Mouse (Mus musculus) induced T-regulatory cell, adult 2 months (primary cell): Measurements from ENCODE around the gene Morn2.
"Not testable (repeated sequence)": the region's sequence is repeated elsewhere in the genome, so short reads cannot be mapped to it uniquely, and the experiment has no call there.

Experiments used
- DNase-seq: peaks from one replicate; pipeline ENCODE4 v3.0.0-alpha.2; 2012; ENCODE audit warnings: low read depth

The Morn2 gene

DNA sequence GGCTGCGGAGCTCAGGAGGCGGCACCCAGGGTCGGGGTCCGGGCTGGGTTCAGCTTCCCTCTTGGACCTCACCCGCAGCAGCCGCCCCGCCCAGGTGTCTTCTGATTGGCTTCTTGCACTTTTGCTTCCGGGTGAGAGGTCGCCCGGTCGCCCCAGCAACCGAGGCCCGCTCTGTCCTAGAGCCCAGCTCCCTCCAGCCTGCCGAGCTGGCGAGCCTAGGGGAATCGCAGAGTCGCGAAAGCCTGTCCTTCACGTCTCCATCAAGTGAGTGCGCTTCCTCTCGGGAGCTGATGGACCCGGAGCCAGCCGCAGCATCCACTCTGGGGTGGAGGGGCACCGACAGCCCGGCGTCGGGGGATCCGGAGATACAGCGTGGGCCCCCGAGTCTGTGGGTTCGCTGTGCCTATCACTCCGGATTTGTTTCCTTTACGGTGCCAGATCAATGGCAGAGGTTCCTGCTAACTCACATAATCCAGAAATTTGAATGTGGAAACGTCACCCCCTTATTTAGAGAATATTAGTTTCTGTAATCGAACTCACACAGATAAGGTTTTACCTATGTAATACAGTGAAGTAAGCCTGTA, at the start of gene Morn2, which contains the start of gene Dhx57:
Gene Morn2, plus strand, starts transcription at position 130 of the 584 bp plus-strand sequence.
Gene Dhx57, minus strand, starts transcription at position 403 of the 584 bp plus-strand sequence.
- DNase-seq: peak; percentile 97

DNA sequence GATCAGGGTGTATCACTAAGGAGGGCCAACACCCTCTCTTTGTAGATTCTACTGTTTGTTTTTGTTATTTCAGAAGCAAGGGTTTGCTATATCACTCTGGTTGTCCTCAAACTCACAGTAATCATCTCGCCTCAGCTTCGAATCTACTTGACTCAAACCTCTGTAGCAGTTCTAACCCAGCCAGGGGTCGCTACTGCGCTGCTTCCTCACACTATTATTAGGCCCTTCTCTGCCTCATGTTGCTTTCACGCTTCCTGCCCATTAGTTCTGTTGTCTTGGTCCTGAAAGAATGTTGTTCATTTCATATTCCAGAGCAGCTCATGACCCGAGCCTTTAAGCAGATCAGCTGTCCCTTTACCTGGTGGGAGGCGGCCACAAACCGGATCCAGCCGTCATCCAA, 48.4 kb upstream of the Morn2 start:
- DNase-seq: no peak

DNA sequence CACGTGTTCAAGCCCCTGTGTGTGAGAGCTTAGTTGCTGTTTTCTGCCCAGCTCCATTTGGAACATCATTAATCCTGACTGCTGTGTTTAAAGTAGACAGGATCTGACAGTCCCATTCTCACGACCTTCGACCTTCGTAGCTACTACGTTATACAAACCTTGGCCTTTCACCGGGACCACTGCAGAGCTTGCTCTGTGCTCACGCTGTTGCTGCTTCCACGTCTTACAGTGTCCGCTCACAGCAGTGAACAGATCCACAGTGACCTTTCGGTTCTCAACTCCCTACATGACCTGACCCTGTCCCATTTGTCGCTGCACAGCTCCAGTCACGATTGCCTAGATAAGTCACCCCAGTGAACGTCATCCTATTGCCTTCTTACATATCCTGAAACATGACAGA, 46.9 kb upstream of the Morn2 start:
- DNase-seq: no peak

DNA sequence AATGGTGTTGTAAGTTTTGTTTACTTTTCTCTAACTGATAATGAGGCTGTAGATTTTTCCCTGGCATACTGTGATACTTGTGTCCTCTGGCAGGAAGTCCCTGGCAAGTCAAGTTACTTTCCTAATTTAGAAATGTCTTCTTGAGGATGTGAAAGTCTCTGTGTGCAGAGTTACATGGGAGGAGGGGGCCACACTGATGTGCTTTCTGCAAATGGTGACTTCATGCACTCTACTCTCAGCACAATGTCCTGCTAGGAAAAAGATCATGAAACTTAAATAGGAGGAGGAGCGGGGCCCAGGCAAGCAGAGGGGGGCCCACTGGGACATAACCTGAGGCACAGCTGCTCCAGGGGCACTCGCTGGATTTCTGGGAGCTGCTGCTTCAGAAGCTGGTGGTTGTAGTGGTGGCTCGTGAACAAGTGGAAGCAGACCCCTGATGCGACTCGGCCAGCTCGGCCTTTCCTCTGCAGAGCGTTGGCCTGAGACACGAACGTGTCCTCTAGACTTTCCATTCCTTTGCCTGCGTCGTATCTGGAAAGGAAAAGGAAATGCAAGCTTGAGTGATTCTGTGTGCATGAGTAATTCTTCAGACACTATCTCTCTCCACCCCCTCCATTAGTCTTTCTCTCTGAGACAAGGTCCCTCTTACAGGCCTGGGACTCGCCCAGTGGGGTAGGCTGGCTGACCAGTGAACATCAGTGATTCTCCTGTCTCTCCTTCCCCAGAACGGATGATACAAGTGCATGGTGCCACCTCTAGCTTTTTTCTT, 37.1 kb upstream of the Morn2 start:
- no peak for DNase-seq

DNA sequence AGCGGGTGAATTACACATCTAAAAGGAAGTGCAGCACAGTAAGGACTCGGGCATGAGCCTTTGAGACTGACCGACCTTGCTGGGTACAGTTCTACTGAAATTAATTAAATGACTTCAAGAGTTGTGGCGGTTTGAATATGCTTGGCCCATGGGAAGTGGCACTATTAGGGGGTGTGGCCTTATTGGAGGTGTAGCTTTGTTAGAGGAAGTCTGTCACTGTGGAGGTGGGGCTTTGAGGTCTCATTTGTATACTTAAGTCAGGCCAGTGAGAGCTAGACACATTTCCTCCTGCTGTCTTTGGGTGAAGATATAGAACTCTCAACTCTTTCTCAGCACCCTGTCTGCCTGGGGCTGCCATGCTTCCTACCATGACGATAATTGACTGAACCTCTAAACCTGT, 35.6 kb upstream of the Morn2 start:
- DNase-seq: no peak

DNA sequence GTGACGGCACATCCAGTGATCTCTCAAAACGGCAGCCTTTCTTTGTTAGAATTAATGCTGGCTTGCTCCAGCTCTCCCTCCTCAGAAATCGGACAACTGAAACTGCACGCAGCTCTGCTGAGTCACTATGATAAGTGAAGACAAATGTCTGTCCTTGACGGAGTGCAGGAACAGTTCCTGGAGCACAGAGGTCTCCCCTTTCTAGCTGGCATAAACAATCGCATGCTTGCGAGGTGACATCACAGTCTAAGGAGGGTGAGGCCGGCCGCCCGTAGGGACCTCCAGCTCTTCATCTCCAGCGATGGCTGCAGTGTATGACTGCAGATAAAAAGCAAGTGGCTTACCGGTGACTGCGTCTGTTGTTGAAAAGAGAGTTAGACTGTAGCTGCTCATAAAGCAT, 34.8 kb upstream of the Morn2 start:
- no peak for DNase-seq

DNA sequence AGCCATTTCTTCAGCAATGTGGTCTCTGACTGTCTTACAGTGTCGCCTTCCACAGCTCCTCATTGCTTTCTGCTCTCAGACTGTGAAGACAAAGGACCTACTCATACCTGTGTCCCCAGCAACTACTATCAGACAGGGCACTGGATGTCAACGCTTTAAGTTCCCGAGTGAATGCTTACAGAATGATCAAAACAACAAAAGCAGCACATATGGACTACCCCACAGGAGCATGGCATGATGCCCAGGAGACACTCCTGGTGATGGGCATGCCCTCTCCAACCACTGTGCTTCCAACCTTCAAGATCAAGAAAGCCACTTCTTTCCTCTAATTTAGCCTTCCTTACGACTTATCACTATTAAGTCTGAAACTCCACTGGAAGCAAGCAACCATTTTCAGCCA, 22.9 kb upstream of the Morn2 start:
- no peak for DNase-seq

DNA sequence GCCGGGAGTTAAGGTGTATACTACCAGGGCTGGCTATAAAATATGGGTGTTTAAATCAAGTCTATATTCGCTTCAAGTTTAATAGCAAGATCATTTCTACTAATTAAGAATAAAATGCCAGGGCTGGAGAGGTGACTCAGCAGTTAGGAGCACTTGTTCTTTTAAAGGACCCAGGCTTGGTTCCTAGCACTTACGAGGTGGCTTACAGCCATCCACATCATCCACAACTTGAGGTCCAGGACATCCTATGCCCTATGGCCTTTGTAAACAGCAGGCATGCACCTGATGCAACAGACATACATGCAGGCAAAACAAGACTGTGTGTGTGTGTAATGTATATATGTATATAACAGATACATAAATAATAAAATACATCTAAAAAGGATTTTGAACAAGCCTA, 21.9 kb upstream of the Morn2 start:
- DNase-seq: no peak

DNA sequence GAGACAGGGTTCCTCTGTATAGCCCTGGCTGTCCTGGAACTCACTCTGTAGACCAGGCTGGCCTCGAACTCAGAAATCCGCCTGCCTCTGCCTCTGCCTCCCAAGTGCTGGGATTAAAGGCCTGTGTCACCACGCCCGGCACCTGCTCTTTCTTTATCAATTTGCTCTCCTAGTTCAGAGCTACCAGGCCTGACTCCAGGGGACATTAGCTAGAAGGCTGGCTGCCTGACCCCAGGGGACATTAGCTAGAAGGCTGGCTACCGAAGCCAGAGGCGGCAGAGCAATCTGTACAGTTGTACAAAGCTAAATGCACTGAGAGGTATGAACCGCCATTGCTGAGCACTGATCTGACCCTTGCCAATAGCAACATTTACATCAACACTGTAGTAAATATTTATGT, 19.4 kb upstream of the Morn2 start:
- DNase-seq: not testable (repeated sequence)

DNA sequence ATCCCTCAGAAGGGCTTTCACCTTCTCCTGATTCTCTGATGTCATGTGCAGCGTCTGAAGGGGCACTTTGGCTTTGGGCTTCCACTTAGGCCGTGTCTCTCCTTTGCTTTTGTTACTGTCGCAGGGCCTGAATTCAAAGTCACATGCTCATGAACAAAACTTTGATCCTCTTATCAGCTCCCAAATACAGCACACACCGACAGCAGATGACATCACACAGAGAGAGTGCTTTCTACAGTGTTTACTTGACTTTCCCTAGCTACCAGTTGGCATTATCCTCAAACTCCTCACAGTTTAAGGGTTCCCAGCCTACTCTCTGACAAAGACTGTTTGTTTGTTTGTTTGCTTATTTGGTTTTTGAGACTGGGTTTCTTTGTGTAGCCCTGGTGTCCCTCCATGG, 11.7 kb upstream of the Morn2 start:
- DNase-seq: no peak

DNA sequence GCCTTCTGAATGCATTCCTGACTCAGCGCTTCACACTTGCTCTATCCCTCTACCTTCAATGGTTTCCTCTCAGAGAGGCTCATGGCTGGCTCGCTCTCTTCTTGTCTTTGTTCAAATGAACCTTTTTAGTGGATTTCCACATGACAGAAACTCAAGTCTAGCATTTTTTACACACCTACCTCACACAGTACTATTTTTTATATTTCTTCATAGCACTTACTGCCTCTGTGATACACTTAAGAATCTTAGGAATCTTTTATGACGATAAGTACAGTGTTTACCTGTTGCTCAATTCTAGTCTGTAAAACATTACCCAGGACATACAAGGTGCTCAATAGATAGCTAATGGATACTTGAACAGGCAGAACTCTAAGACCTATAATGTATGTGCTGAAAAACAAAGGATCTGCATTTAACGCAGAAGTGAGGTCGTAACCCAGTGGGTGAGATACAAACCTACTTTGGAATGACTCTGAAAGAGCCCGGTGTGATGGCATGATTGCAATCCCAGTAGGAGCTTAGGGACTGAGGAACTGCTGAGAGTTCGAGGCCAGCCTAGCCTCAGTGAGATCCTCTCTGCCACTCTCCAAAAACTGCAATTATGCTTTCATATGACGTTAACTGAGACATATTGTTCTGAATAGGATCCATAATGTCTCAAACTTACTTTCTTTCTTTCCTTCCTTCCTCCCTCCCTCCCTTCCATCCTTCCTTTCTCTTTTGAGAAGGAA, 10.5 kb upstream of the Morn2 start:
- DNase-seq: no peak

DNA sequence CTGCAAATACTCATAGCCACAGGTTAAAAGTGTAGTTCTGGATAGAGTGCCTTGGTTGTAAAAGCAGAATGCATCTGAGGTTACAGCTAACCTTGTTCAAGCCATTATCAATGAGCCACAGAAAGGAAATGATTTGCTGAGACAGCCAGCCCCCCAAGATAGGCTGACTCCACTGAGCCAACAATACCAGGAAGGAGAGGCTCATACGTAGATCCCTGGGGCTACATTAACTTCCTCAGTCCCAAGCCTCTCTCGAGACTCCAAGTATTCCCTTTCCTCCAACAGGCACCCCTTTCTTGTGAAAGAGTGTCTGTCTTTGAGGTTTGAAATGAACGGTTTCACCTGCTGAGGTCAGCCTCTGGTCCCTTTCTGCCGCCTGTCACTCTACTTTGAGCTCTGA, 5.6 kb upstream of the Morn2 start:
- no peak for DNase-seq

DNA sequence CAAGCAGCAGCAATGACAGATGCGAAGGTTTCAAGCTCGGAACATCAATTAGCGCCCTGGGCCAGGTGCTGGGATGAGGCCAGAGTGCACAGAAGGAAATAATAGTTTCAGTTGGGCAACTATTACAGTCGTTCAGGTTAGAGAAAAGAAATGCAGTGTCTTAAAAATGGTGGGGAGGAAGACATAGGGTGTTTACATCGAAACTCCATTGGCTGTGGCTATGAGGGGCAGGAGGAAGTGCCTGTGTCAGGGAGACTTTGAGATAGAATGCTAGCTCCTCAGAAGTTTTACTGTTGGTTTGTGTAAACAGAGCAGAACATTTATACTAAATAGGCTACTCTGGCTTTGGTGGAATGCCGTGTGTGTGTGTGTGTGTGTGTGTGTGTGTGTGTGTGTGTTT, 2.0 kb upstream of the Morn2 start:
- DNase-seq: peak; percentile 27

DNA sequence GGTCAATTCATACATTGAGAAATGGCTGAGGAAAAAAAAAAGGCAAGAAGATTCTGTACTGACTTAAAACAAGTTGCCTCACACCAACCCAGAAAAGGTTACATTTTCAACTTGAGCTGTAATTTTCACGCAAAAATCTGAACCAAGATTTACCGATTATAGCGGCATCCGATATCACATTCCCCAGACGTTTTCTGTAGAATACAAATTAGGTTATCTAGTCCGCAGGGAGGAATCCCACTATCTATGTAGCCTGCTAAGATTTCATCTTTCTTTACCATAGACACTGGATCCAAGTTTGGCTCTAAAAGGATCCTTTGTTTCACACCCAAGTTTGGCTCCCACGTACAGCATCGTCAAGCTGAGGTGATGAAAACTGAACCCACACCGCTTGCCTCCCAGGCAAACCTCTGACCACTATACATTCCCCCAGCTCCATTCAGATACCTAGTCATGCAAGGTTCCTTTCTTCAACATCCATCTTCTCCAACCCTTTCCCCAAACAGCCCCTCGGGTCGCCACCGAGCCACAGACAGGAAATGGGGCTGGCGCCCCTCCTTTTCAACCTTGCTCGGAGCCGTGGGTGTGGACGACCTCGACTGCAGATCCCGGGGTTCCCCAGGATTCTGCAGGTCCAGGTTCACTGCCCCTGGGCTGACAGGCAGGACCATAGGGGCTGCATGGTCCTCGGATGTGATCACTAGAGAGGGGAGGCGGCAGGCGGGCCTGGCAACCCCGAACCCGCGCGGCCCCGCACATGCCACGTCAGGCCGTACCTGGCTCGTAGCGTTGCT, 526 bp upstream of the Morn2 start:
- DNase-seq: peak; percentile 44

DNA sequence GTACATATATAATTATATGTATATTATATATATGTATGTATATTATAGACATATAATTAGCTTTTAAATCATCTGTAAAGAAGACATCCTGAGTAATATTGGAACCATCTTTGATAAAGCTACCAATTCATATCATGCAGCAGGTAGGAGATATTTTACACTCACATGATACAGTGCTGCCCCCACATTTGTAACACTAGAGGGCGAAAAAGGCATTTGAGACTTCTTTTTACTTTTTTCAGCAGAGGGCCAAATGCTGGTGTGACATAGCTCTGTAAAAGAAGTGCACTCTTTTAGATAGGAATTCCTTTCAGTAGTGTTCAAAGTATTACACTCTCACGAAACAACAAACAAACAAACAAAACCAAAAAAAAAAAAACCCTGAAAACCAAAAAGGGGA, 1.1 kb downstream of the Morn2 start:
- peak; percentile 76 for DNase-seq

DNA sequence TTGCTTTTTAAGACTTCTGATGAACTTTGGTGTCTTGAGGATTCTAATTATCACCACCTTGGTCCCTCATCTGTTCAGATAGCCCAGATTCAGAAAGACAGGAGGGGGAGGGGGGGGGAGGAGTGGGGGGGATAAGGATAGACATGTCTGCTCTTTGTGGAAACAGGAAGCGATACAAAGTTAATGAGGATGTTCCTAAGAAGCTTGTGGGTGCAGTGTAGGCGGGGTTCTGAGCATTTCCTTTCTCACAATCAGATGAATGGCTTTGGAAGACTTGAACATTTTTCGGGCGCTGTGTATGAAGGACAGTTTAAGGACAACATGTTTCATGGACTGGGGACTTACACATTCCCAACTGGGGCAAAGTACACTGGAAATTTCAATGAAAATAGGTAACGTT, 5.3 kb downstream of the Morn2 start:
- peak; percentile 15 for DNase-seq

DNA sequence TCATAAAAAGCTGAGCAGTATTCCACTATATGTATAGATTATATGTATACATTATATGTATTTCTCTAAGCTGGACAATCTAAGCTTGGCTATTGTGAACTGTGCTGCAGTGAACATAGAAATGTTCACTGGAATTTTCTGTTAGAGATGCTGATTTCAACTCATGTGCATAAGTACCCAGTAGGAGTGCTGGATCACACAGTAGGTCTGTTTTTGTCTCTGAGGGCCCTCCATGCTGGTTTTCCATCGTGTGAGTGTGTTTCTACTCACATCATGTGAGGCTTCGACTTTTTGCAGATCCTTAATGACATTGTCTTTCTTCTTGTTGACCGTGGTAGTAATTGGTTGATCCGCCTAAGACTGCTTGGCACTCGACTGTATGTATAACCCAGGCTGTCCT, 8.8 kb downstream of the Morn2 start:
- no peak for DNase-seq

DNA sequence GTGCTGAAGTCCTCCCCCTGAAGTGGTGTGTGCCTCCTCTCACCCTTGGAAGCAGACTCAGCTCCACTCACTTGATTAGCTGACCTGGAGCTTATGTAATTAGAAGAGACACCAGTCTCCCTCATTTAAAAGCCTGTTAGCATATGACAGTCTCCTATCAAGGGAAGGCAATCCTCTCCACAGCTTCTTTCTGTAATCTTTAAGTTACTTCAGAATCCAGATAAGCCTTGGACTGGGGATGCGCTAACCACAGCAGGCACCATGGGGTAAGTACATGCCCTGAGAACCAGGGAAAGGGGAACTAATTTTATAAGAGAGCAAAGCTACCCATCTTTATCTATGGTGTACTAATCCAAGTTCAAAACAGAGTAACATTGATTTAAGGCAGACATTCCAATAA, 17.2 kb downstream of the Morn2 start, which contains the start of gene Arhgef33:
Gene Arhgef33, plus strand, starts transcription at position 157 of the 400 bp plus-strand sequence.
- DNase-seq: no peak

DNA sequence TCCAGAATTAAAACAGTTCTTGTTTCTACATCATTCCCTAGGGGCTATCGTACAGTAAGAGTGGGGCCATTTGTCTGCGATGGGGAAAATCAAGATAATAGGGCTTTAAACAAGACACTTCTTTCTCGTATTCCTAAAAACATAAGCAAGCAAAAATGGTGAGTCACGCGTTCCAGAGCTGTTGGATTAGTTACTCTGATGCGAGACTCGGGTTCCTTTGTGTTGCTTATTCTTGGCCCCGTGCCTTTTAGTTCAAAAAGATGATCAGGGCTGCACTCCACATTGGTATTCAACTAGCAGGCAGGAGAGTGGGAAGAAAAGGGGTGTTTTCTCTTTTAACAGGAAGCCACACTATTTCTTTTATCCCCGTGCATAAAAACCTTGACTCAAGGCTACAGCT, 21.8 kb downstream of the Morn2 start:
- no peak for DNase-seq

DNA sequence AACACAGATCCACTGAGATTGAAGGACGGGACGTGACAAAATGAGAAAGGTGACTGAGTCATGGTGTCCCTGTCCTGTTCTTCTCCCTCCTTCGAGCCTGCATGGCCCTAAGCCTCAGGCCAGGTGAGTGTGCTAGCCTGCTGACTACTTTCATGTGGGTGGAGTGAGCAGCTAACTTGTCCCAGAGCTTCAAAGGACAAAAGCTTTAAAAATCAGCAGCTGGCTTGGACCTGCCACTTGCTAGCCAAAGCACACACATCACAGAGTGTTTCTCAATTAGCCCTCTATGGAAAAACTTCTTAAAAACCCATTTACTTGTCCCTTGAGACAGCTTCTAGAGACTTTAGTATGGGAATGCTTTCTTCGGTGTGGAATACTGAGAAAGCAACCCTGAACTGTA, 22.4 kb downstream of the Morn2 start:
- no peak for DNase-seq

DNA sequence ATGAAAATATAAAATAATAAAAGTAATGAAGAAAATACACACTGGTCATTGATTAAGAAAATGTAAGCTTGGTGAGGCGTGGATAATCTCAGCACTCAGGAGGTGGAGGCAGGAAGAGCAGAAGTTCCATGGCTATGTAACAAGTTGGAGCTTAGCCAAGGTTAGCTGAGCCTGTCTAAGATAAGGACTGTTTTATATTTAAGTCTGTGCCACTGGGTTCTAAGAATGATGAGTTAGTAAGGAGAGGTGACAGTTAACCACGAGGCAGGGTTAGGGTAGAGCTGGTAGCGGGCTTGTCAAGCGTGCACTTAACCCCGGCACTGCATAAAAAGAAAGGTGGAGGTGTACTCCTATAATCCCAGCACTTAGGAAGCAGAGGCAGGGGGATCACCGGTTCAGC, 32.2 kb downstream of the Morn2 start:
- no peak for DNase-seq

DNA sequence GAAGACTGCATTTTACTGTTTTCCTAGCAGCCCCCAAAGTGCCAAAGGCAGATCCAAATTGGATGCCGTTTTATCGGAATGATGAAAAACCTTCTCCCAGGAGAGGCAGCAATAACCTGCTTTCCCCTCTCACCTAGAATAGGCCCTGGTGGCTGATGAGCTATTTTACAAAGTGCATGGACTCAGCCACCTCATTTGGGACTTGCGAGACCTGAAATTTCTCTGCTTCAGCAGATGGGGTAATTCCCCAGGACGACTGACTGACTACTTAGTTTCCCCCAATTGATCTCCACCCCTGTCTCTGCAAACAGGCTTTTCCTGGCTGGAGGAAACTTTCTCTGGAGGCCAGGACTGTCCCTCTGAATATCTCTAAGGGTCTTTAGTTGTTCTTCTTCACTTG, 33.0 kb downstream of the Morn2 start:
- DNase-seq: no peak
